Mouse (Mus musculus): ENCODE measurements around the gene Snx33. TPM values are rescaled to one million over a fixed set of nuclear protein-coding genes. Genes with fewer than 3 reads are reported as not detected.

Gene Snx33
- total and polyA plus RNA-seq, 3 experiments, result 1.7 to 3.2 (median 2.6) TPM

DNA sequence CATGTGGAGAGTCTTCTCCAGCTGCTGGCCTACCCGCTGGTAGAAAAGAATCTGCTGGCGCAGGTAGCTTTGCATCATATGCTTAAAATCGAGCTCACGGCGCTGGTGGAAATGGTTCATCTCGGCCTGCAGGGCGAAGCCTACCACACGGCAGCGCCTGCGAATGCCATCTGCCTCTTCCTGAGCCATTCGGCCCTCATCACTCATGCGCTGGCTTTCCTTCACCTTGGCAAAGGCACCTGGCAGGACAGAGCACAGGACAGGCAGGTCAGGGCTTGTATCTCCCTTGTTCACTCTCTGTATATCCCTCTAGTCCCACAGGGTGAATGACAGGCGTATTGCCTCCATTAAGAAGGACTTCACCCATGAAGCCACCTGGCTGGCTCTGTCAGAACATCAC lies 9.7 kb downstream of the Snx33 start:
- Histone ChIP-seq H3K4me2 (ENCODE audit: insufficient read depth, low read depth, poor library complexity, severe bottlenecking) (no peak overlapping the region), H3K79me2 (replicated peaks; ENCODE audit: control insufficient read depth, extremely low read depth, insufficient read depth, poor library complexity, severe bottlenecking) (no peaks in the 10 kb centered on the region), H3K9me3 (replicated peaks; ENCODE audit: low read length) (peaks cover 6% of the 10 kb centered on the region), H3K4me3 (replicated peaks in 1 of 3; ENCODE audit: low read depth in 2 of 3, low read length in 2 of 3, poor library complexity in 1 of 3) (no peak overlapping the region), H3K9ac (ENCODE audit: insufficient read depth, low read depth) (no peak overlapping the region), H3K27ac (ENCODE audit: insufficient read depth, low read depth) (no peak overlapping the region), H3K4me1 (ENCODE audit: control insufficient read depth in 1 of 2, insufficient read depth in 2 of 2) (peaks cover 0 to 11% of the 10 kb centered on the region in 2 experiments; a peak in 2 of 4 replicates), H3K27me3 (replicated peaks) (no peaks in the 10 kb centered on the region), H3K36me3 (replicated peaks in 1 of 2; ENCODE audit: control insufficient read depth in 1 of 2, insufficient read depth in 1 of 2, low read length in 1 of 2) (peaks cover 13 to 52% of the 10 kb centered on the region in 2 experiments)
- dilution Hi-C loops (cut with MboI; ENCODE audit: extremely low pct_ligation_motif_present, extremely low pct_unique_long_range_greater_than_20kb, low sequenced_read_pairs) (no loop called here), in situ Hi-C loops (cut with MboI; ENCODE audit: low pct_ligation_motif_present, low pct_unique_long_range_greater_than_20kb, low sequenced_read_pairs) (no loop called here)
- TF ChIP-seq PAX5 (IDR thresholded peaks at IDR 0.05; ENCODE audit: low read length) (no peak), CHD1 (IDR thresholded peaks at IDR 0.05; ENCODE audit: low read depth, low read length) (no peak), JUN (IDR thresholded peaks at IDR 0.05; ENCODE audit: insufficient read depth, low read depth, low read length) (no peak), E2F4 (IDR thresholded peaks at IDR 0.05; ENCODE audit: insufficient replicate concordance, low read depth, low read length) (no peak), IRF4 (IDR thresholded peaks at IDR 0.05; ENCODE audit: low read depth, low read length) (no peak), KAT2A (IDR thresholded peaks at IDR 0.05; ENCODE audit: insufficient replicate concordance, low read length) (no peak), MXI1 (IDR thresholded peaks at IDR 0.05; ENCODE audit: low read depth, low read length) (no peak), POLR2AphosphoS2 (IDR thresholded peaks at IDR 0.05; ENCODE audit: low read depth, low read length) (no peak), CHD2 (IDR thresholded peaks at IDR 0.05; ENCODE audit: low read length) (no peak), HCFC1 (IDR thresholded peaks at IDR 0.05; ENCODE audit: low read depth, low read length) (no peak)
- no peak for DNase-seq (ENCODE audit: extremely low read depth)

DNA sequence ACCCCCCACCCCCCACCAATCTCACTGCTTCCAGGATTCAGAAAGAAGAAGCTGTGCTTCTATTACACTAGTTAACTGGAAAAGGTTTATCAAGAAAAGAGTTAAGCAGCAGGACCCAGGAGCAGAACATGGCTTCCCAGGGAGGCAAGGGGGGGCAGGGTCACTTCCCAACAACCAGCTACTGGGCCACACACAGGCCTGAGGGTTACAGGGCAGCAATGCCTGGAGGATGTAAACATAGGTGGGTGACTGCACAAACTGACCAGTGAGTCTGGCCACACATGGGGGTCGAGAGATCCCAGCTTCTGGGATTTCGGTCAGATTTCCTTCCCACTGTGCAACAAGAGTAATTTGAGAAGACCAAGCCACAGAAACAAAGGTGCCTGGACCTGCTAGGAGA lies 11.0 kb downstream of the Snx33 start:
- no peak for TF ChIP-seq KAT2A (IDR thresholded peaks at IDR 0.05; ENCODE audit: insufficient replicate concordance, low read length)
- Histone ChIP-seq H3K4me1 (ENCODE audit: control insufficient read depth in 1 of 2, insufficient read depth in 2 of 2) (peaks cover 0 to 11% of the 10 kb centered on the region in 2 experiments; a peak in 2 of 4 replicates), H3K79me2 (replicated peaks; ENCODE audit: control insufficient read depth, extremely low read depth, insufficient read depth, poor library complexity, severe bottlenecking) (no peaks in the 10 kb centered on the region), H3K27ac (ENCODE audit: insufficient read depth, low read depth) (no peak overlapping the region), H3K36me3 (replicated peaks in 1 of 2; ENCODE audit: control insufficient read depth in 1 of 2, insufficient read depth in 1 of 2, low read length in 1 of 2) (peaks cover 13 to 42% of the 10 kb centered on the region in 2 experiments), H3K9ac (ENCODE audit: insufficient read depth, low read depth) (no peak overlapping the region), H3K4me3 (replicated peaks in 1 of 3; ENCODE audit: low read depth in 2 of 3, low read length in 2 of 3, poor library complexity in 1 of 3) (no peak overlapping the region), H3K4me2 (ENCODE audit: insufficient read depth, low read depth, poor library complexity, severe bottlenecking) (no peak overlapping the region), H3K9me3 (replicated peaks; ENCODE audit: low read length) (peaks cover 6% of the 10 kb centered on the region), H3K27me3 (replicated peaks) (no peaks in the 10 kb centered on the region)
- in situ Hi-C loops (cut with MboI; ENCODE audit: low pct_ligation_motif_present, low pct_unique_long_range_greater_than_20kb, low sequenced_read_pairs) (no loop called here), dilution Hi-C loops (cut with MboI; ENCODE audit: extremely low pct_ligation_motif_present, extremely low pct_unique_long_range_greater_than_20kb, low sequenced_read_pairs) (no loop called here)
- DNase-seq (ENCODE audit: extremely low read depth), result no peak

DNA sequence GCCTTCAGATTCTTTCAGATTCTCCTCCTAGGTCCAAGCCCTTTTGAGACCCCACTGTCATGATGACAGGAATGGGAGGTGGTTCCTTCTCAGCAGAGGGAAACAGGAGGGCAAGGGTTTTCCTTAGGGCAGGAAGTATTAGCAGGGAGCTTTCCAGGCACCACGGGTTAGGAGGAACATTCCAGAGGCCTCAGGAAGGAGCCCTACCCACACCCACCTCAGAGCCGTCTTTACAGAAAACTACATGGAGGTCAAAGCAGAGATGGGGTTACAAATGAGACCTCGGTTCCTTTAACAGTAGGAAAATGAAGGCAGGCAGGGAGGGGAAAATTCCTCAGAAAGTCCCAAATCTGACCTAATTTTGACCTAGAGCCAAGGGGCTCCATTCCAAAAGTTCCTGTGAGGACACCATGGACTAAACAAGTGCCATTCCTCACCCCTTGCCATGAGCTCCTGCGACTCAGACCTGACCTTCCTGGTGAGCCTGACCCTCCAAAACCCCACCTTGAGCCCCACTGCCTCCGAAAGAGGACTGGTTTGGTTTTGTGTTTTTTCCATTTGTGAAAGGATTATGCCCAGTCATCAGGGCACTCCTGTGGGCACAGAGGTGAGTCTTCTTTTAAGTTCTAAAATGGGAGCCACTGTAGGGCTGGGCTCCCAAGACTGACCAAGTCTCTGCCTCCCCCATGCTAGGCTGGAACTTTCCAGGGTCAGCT lies 12.3 kb downstream of the Snx33 start:
- dilution Hi-C loops (cut with MboI; ENCODE audit: extremely low pct_ligation_motif_present, extremely low pct_unique_long_range_greater_than_20kb, low sequenced_read_pairs), result no loop called here
- no peaks in the 10 kb centered on the region for H3K27me3 ChIP-seq (replicated peaks)
- DNase-seq (ENCODE audit: extremely low read depth), result no peak
- H3K9me3 ChIP-seq (replicated peaks; ENCODE audit: low read length), result no peaks in the 10 kb centered on the region
- H3K79me2 ChIP-seq (replicated peaks; ENCODE audit: control insufficient read depth, extremely low read depth, insufficient read depth, poor library complexity, severe bottlenecking), result no peaks in the 10 kb centered on the region
- H3K4me3 ChIP-seq (replicated peaks in 1 of 3; ENCODE audit: low read depth in 2 of 3, low read length in 2 of 3, poor library complexity in 1 of 3), result no peak overlapping the region
- no peak overlapping the region for H3K9ac ChIP-seq (ENCODE audit: insufficient read depth, low read depth)
- in situ Hi-C loops (cut with MboI; ENCODE audit: low pct_ligation_motif_present, low pct_unique_long_range_greater_than_20kb, low sequenced_read_pairs), result no loop called here
- H3K4me2 ChIP-seq (ENCODE audit: insufficient read depth, low read depth, poor library complexity, severe bottlenecking), result no peak overlapping the region
- peaks cover 0 to 11% of the 10 kb centered on the region in 2 experiments; a peak in 2 of 4 replicates for H3K4me1 ChIP-seq (ENCODE audit: control insufficient read depth in 1 of 2, insufficient read depth in 2 of 2)
- H3K27ac ChIP-seq (ENCODE audit: insufficient read depth, low read depth), result no peak overlapping the region
- H3K36me3 ChIP-seq (replicated peaks in 1 of 2; ENCODE audit: control insufficient read depth in 1 of 2, insufficient read depth in 1 of 2, low read length in 1 of 2), result peaks cover 10 to 34% of the 10 kb centered on the region in 2 experiments
- no peak for TF ChIP-seq ZC3H11A (IDR thresholded peaks at IDR 0.05; ENCODE audit: low read depth, low read length)
- no peak for TF ChIP-seq MAZ (IDR thresholded peaks at IDR 0.05; ENCODE audit: low read depth, low read length)
- no peak for TF ChIP-seq NRF1 (IDR thresholded peaks at IDR 0.05; ENCODE audit: low read depth, low read length)
- no peak for TF ChIP-seq JUND (conservative IDR thresholded peaks at IDR 0.05; ENCODE audit: low read depth, low read length)
- no peak for TF ChIP-seq PAX5 (IDR thresholded peaks at IDR 0.05; ENCODE audit: low read length)
- no peak for TF ChIP-seq EP300 (IDR thresholded peaks at IDR 0.05; ENCODE audit: low read length)
- TF ChIP-seq E2F4 (IDR thresholded peaks at IDR 0.05; ENCODE audit: insufficient replicate concordance, low read depth, low read length), result no peak
- TF ChIP-seq ZNF384 (IDR thresholded peaks at IDR 0.05; ENCODE audit: low read depth, low read length), result no peak
- TF ChIP-seq ZKSCAN1 (IDR thresholded peaks at IDR 0.05; ENCODE audit: borderline replicate concordance, low read depth, low read length), result no peak
- no peak for TF ChIP-seq MYC (IDR thresholded peaks at IDR 0.05; ENCODE audit: low read depth, low read length)
- no peak for TF ChIP-seq SIN3A (IDR thresholded peaks at IDR 0.05; ENCODE audit: low read length)
- TF ChIP-seq SMC3 (IDR thresholded peaks at IDR 0.05; ENCODE audit: low read depth, low read length), result no peak
- no peak for TF ChIP-seq MXI1 (IDR thresholded peaks at IDR 0.05; ENCODE audit: low read depth, low read length)
- no peak for TF ChIP-seq ELF1 (IDR thresholded peaks at IDR 0.05; ENCODE audit: low read depth, low read length)
- no peak for TF ChIP-seq BHLHE40 (IDR thresholded peaks at IDR 0.05; ENCODE audit: low read depth, low read length)
- TF ChIP-seq MAFK (IDR thresholded peaks at IDR 0.05; ENCODE audit: insufficient replicate concordance, low read length), result no peak
- TF ChIP-seq POLR2AphosphoS2 (IDR thresholded peaks at IDR 0.05; ENCODE audit: low read depth, low read length), result no peak
- TF ChIP-seq USF1 (IDR thresholded peaks at IDR 0.05; ENCODE audit: low read depth, low read length), result no peak

Data from CH12.LX (cell line).